Mouse (Mus musculus): ENCODE results near the gene Gsto2.

Gsto2 gene

DNA sequence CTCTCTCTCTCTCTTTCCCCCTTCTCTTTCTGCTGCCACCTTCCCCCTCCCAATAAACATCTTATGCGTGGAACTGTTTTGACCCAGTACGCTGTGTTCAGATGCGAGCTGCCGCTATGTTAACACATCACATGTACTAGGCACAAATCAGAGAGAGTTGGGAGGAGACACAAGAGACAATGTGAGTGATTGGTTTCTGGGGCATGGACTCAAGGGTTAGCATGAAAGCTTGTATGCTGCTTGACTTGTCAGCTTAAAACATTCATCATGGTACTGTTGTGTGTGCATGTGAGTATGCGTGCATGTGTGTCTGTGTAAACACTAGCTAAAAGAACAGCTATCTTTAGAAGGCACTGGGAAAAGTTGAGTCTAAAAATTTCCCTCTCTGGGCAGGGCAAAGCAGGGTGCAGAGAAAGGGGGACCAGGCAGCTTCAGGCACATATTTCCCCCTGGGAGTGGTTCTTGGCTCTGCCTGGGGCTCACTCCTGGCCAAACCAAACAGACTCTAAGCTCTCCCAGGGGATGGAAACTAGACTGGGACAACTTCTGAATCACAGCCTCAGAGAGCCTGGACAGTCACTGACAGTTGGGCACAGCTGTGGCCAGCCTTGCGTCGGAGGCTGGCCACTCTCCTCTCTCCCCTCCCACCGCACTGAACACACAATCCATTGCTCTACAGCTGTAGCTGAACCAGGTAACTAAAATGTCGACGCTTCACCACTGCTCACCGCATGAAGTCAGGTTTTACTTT, 26.4 kb downstream of the Gsto2 start:
- no peak for DNase-seq (ENCODE audit: low read depth)

DNA sequence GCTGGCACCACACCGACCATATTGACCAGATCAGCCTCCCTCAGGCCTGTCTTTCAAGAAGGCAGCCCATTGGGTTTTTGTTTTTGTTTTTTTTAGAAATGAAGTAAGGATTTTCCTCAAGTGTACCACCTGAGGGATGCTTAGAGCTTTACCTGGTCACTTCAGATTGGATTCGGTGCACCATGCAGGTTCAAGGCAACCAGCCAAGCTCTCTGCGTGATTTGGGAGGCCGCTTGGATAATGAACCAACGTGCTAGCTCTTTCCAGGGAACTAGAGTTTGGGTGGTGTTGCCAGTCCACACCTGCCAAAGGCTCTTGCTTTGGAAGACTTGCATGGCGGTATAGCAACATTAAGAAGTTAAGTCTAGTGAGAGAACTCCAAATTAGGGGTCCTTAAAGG, 27.8 kb downstream of the Gsto2 start:
- no peak for DNase-seq (ENCODE audit: low read depth)

DNA sequence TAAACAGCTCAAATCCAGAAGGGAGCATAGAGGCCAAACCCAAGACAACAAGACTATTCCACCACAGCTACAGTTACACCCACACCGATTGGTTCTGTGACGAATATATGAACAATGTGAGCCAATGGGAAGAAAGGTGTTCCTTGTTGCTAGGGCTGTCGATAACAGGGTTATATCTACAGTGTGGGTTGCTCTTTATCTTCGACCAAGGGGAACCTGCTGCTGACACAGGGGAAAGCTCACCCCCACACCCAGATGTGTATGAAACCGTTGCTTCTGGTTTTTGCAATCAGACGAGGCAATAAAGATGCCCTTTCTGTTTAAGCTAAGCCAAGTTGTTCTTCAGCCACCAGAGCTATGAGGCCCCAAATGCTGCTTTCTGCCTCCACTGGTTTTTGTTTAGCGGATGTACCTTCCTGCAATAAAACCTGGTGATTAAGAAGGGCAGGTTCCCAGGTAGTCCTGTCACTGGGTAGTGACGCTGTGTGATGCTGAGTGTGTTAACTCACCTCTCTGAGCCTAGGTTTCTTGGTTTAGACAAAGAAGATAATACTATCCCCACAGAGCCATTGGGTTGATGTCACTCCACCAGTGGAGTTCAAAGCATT, 33.2 kb downstream of the Gsto2 start:
- DNase-seq (ENCODE audit: low read depth) = no peak

DNA sequence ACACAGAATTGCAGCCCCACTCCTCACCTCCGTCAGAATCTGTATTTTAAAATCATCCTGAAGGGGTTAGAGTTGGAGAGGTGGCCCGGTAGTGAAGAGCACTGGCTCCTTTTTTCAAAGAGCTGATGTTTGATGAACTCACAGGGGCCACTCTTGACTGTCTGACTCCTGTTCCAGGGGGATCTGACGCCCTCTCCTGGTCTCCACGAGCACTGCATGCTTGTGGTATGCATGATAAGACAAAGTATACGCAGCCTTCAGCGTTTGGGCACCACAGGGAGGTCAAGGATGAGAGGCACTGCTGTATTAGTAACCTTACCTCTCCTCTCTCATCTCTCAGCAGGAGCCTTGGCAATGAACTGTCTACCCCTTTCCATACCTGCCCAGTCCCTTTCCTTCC, 34.7 kb downstream of the Gsto2 start:
- peak; percentile 55 for DNase-seq (ENCODE audit: low read depth)

DNA sequence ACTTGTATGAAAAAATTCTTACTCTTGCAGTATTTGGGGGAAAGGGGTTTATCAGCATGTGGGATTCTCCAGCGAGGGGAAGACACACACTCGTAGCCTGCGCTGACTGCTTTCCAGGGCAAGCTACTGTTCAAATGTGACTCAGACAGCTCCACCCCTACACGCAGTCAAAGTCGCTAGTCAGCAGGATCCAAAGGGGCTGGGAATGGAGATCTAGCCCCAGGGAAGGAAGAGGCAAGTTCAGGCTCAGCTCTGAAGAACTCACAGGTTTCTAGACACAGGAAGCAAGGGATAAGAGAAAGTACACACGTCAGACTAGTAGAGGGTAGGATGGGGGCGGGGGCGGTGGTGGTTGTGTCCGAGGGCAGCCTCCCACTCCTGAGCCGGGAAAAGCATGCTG, 35.2 kb downstream of the Gsto2 start:
- DNase-seq (ENCODE audit: low read depth) = no peak

DNA sequence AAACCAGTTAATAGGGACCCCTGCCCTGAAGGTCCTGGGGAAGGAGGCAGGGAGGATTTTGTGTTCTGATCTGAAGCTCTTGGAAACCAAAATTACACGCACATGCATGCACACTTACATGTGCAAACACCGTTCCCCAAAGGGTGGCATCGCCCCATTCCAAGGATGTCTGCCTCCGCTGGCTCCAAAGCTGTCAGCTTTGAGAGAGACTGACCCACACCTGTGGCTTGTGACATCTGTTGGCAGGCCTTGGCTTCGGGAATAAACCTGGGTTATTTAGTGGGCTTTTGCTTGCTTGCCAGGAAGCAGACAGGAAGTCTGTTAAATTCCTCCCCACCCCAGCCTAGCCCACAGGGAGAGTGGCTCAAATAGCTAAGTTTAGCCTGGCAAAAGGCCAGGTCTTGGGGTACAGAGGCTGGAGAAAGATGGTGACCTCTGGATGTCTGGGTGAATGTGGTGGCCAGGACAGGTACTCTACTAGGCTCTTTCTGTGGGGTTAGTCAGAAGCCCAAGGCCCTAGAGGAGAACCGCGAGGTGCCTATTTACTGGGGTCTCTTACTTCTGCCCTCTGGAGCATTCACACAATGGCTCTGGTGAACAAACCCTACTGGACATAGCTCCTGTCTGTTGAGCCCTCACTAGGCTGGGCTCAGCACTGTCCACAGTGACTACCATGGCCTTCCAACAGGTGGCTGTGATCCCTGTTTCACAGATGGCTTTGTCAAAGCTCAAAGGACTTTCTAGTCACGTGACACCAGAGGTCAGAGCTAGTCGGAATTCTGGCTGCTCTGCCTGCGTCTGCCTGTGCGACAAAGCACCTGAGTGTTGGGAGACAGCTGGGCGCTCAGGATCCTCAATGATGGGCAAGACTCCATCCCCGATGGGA, 37.2 kb downstream of the Gsto2 start:
- DNase-seq (ENCODE audit: low read depth) = no peak

DNA sequence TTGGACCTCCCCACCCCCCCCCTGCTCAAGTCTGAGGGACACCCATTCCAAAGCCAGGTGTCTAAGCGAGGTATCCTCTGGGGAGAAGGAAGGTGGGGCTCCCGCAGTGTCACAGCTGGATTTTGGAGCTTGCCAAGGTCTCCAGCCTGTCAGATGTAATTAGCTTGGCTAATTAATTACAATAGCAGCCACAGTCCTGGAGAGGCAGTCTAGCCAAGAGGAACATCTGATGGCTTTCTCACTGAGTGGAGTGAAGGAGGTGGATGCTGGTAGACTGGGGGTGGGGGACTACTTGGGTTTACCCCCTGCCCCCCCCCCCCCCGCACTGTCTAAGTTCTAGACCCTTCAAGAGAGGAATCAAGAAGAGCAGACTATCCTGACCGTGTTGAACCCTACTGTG, 38.3 kb downstream of the Gsto2 start:
- no peak for DNase-seq (ENCODE audit: low read depth)

DNA sequence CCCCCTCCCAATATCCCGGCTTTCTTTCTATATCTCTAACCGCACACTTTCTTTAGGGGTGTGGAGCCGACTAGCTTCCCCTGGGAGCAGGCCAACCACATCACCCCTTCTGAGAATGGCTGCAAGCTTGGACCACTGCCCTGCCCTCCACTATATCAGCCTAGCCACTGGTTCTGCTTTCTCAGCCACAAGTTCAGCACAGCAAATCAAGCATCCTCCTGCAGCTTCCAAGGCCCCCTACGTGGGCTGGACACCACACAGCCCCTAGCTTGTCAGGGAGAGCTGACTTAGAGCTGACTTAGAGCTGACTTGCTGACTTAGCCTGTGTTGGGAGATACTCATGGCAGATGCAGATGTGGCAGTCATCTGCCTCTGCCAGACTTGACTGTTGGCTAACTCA, 39.7 kb downstream of the Gsto2 start:
- DNase-seq (ENCODE audit: low read depth) = no peak

DNA sequence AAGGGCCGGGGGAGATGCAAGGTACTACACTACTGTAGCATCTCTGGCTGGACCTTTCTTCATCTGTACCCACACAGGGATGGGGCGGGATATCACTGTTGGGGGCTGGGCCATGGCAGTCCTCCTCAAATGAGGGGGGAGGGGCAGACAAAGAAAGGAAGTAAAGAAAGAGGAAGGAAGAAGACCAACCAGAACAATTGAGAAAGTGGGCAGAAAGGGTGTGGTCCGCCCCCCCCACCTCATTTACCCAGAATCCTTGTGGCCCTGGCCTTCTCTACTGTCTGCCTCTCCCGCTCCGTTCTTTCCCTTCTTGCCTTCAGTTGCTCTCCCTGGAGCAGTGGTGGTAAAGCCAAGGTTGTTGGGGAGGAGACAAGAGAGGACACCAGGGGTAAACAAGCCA, 40.3 kb downstream of the Gsto2 start:
- DNase-seq (ENCODE audit: low read depth) = peak; percentile 10

DNA sequence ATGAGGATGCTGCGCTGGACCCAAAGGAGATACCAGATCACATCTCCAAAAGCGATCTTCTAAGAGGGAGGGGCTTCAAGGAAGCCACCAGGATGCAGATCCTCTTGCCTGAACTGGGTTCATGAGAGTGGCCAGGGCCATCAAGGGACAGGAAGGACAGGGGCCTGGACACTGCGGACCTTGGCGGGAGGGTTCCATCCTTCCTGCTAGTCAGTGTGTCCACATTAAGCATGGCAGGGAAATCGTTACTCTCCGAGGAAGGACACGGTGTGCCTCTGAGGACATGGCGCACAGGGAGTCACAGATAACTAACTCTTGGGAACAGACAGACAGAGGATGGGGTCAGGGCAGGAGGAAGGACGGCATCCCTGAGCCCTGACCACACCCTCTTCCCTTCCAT, 42.3 kb downstream of the Gsto2 start:
- DNase-seq (ENCODE audit: low read depth) = no peak

DNA sequence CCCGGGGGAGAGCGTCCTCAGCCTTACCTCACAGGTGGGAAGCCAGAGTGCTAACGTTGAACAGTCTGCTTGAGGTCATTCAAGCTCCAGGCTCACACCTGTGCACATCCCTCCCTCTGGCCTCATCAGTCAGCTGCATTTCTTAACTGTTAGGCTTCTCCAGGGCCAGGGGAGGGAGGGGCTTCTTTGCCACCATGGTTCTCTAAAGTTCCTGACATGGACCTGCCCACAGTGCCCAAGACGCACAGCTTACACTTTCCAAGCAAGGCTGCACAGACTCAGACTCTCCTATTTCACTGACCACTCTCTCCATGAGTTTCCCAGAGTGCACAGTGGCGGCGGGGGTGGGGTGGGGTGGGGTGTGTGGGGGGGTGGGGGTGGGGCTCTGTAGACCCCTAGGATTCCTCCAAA, 43.6 kb downstream of the Gsto2 start:
- DNase-seq (ENCODE audit: low read depth) = no peak

DNA sequence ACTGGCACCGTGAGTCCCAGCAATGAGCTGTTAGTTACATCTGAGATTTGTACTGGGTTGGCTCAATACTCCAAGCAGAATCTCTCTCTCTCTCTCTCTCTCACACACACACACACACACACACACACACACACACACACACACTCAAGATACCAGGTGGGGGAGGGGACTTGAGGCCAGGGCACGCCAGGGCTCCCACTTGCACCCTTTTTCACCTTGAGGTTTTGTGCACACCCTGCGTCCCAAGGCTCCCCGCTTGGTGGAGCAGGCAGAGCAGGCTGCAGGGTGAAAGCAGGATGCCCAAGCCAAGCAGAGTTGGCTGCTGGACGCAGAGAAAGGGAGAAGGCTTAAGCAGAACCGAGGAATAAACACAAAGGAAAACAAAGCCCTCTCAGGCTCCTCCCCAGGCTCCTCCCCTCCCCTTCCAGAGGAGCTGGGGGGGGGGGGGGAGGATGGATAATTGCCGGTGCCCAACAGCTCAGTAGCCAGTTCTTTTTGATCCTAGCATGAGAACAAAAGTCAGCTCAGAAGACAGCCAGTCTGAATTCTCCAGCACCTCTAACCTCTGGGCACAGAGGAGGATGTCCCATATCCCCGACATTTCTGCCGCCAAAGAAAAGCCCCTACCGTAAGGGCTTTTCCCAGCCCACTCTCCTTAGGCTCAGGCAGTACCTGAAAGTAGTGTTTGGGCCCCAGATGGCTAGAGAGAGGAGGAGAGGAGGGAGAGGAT, 44.2 kb downstream of the Gsto2 start:
- DNase-seq (ENCODE audit: low read depth) = peak; percentile 84

DNA sequence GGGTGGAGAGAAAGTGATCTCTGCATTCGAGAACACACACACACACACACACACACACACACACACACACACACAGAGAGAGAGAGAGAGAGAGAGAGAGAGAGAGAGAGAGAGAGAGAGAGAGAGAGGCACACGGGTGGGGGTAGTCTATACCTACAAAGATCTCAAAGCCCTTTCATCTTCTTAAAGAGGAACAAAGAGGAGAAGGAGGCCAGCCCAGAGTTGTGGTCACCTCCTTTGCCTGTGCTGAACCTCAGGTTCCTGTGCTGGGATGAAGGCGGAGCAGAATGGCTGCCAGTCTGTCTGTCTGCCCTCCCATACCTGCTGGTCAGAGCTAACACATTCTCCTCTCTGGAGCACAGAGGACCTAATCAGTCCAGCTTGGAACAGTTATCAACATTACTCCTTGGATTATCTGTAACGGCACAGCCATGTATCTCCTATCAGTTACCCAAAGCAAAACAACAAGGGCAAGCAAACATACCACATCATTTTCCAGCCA, 44.8 kb downstream of the Gsto2 start:
- DNase-seq (ENCODE audit: low read depth) = peak; percentile 85

DNA sequence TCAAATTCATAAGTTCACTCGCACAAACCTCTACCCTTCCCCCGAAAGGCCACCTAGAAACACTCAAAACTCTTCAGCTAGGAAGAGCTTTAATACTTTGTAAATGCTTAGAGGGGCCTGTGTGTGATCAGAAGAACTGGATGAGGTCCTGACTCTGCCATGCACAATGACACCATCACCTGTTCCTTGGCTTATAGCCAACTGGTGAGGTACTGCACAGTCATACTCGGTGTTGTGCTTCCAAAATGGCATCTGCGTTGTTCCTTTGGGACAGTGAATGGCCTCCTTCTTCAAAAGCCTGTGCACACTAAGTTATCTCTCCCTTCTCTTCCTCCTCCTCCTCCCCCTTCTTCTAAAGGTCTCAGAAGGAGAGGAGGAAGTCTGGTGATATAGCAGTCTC, 45.4 kb downstream of the Gsto2 start:
- DNase-seq (ENCODE audit: low read depth) = peak; percentile 70

DNA sequence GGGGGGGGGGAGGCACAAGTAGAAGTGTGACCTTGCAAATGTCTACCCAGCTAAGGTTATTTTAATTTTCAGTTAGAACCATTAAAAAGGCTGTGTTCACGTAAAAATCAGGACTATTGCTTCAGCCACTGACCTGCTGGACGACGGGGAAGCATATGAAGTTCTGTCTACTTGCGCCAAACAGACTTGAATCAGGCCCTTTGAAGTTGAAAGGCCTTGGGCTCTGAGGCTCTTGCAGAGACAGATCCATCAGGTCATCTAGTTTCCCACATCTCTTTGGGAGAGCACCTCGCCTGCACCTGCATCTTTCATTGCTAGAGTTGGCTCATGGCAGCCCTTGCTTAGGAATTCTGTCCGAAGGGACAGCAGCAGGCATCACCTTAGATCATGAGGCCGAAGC, 48.0 kb downstream of the Gsto2 start:
- no peak for DNase-seq (ENCODE audit: low read depth)

DNA sequence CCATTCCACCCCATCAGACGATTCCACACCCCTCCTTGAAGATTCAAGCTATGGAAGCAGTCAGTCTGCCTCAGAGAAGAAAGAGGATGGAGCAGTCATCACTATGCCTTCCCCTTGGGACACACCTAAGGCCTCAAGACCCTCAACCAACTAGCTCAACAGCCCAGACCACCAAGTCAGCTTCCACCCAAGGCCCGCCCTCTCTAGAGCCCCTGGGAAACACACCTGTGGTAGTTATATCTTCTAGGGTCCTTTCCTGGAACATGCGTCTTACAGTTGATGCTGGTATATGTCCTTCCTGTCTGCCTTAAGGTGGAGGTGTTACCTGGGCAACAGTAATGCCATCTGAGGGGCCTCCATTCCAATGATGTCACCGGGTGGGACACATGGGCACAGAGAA, 48.9 kb downstream of the Gsto2 start:
- no peak for DNase-seq (ENCODE audit: low read depth)

DNA sequence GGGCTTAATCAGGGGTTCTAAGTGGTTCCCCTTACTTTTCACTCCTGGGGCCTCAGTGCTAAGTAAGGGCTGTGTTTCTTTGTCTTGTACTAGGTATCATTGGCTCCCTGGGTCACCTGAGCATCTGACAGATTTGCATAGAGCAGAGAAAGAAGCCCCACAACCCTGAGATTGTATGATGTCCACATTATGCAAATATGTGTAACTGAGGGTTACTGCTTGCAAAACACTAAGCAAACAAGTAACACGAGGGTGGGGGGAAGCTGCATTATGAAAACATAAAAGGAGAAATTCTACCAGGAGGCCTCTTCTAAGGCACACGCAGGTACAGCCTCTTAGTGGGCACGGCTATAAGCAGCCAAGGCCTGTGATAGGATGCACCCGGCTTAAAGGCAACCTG, 49.9 kb downstream of the Gsto2 start:
- no peak for DNase-seq (ENCODE audit: low read depth)

DNA sequence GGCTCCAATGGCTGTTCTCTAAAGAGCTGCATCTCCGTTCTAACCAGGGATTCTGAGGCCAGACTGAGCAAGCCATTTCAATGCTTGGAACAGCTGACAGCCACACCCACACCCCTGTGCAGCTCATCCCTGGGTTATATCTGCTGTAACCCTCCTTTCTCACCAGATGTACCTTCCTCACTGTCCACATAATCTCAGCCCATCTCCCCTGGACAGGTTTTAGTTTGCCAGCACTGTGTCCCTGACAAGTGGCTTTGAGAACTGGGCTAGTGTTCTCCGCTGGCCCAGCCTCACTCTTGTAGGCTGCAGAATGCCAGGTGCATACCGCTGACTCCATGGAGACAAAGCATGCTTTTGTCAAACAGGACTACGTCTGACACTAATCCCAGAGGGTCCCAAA, 52.1 kb downstream of the Gsto2 start:
- DNase-seq (ENCODE audit: low read depth) = no peak

DNA sequence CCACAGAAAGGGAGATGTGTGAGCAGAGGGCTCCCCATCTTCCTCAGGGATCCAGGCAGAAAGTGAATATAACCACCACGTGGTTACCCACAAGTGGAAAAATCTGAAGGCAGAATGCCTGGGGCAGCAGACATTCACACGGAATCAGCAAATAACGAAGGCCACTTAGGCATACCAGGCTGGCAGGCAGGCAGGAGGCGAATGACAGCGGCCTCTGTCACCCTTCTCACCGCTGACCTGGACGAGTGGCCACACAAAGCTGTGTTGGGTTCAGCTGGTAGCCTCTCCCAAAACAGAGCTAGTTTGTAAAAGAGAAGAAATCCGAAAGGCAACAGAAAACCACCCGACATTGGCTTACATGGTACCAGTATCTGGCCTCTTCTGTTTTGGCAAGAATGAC, 52.7 kb downstream of the Gsto2 start:
- no peak for DNase-seq (ENCODE audit: low read depth)

DNA sequence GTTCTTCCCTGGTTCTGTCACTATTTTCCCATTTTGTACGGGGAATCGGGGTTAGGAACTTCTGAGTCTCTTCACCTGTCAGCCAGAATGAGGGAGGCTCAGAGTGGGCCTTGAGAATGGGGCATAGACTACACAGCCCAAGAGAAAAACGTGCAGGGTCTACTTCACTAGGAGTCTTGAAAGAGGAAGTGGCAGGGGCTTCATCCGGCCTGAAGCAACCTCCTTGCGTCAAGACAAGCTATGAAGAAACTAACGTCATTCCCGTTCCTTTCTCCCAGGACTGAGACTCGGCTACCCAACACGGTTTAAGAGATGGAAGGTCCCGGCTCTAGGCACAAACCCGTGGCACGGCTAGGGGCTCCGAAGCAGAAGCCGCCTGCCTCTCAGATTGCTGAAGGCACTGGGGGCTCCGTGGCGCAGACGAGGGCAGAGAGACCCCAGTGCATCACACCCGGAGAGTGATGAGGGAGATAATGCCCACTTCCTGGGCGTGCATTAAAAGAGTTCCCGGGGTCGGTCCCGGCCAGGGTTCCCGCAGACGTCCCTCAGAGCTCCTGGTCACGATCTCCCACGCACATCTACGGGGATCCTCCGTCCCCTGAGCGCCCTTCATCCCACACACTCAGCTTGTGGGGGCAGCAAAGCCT, 53.2 kb downstream of the Gsto2 start:
- DNase-seq (ENCODE audit: low read depth) = peak; percentile 68

DNA sequence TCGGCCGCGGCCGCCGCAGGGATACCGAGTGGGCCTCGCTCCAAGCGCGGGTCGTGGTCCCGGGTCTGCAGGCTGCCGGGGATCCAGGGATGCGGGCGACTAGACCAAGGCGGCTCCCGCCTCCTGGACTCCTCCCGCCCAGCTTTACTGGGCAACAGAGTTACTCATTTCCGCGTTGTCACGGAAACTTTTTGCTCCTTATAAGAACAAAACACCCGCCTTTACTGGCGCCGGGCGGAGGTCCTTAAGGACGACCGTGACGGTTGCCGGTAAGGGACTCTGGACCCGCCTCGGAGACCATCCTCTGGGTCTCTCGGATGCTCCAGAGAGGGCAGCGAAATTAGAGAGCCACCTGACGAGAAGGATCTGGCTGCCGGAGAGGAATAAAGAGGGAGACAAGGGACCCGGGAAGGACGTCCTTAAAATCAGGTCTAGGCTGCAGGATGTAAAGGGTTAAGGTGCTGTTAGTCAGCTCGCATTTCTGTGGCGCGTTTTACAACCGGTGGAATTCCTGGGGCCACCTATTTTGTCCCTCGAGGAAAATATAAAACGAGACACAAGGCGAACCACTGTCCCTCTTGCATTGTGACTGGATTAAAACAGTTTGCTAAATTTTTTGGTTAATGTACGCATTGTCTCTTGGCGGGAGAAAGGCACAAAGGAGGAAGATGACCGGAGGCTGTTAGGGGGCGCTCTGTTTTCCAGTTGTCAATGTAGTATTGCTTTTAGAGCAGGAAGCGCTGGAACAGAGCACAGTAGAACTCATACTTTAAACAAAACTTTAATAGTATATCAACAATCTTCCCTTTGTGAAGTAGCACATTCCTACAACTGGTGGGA, 54.0 kb downstream of the Gsto2 start, which contains the start of the genes Cfap43 and Itprip:
TSS of gene Cfap43 (minus strand) at position 162 of the 840 bp plus-strand sequence.
TSS of gene Itprip (minus strand) at position 174 of the 840 bp plus-strand sequence.
- peak; percentile 92 for DNase-seq (ENCODE audit: low read depth)

All from naive thymus-derived CD4-positive, alpha-beta T cell, adult 2 months (primary cell).